Mouse (Mus musculus) midbrain, embryonic 14.5 days (tissue): Measurements from ENCODE around the gene Rprd1b. TPM values are rescaled to one million over a fixed set of nuclear protein-coding genes. Genes with fewer than 3 reads are reported as not detected.

ENCODE experiments used
- ATAC-seq: fragments of 200-750 bp; cut with Nextera tagmentation; 2 replicates; pipeline ENCODE4 v1.8.0; 2017; ENCODE audit warnings: moderate number of reproducible peaks, moderate library complexity; ENCODE audit not compliant: low FRiP score, low TSS enrichment
- DNase-seq: peaks from one replicate; pipeline ENCODE4 v3.0.0-alpha.2; 2015
- H3K27ac ChIP-seq: fragments of 300-500 bp; sonication (generic); replicated peaks from 2 replicates; pipeline ENCODE4 v1.5.1; 2014; ENCODE audit warnings: mild to moderate bottlenecking, low read depth, low read length, moderate library complexity
- H3K27me3 ChIP-seq: fragments of 300-500 bp; sonication (generic); 2 replicates; pipeline ENCODE4 v1.6.1; 2014; ENCODE audit warnings: low read length, control low read depth, mixed read lengths; ENCODE audit not compliant: control insufficient read depth, insufficient read depth
- H3K36me3 ChIP-seq: fragments of 300-500 bp; sonication (generic); 2 replicates; pipeline ENCODE4 v1.6.1; 2014; ENCODE audit warnings: low read length, control low read depth; ENCODE audit not compliant: control insufficient read depth, insufficient read depth
- H3K4me1 ChIP-seq: fragments of 300-500 bp; sonication (generic); 2 replicates; pipeline ENCODE4 v1.6.1; 2014; ENCODE audit warnings: mild to moderate bottlenecking, antibody characterized with exemption, low read length, control low read depth; ENCODE audit not compliant: control insufficient read depth, insufficient read depth
- H3K4me2 ChIP-seq: fragments of 300-500 bp; sonication (generic); 2 replicates; pipeline ENCODE4 v1.6.1; 2014; ENCODE audit warnings: mild to moderate bottlenecking, low read length, moderate library complexity
- H3K4me3 ChIP-seq: fragments of 300-500 bp; sonication (generic); replicated peaks from 2 replicates; pipeline ENCODE4 v1.5.1; 2014; ENCODE audit warnings: low read depth, low read length
- H3K9ac ChIP-seq: fragments of 300-500 bp; sonication (generic); replicated peaks from 2 replicates; pipeline ENCODE4 v1.6.1; 2014; ENCODE audit warnings: mild to moderate bottlenecking, low read length, moderate library complexity
- H3K9me3 ChIP-seq: fragments of 300-500 bp; sonication (generic); 2 replicates; pipeline ENCODE4 v1.6.1; 2016; ENCODE audit warnings: low read length, control low read depth, mixed read lengths; ENCODE audit not compliant: control insufficient read depth
- WGBS: fragments of 180-500 bp; shearing (Covaris S2); extraction: QIAGEN DNeasy Blood & Tissue Kit; methylation state at CpG from one replicate; pipeline ENCODE4 v1.1.7; 2014; 5-methylcytosine and 5-hydroxymethylcytosine counted together
- polyA plus RNA-seq: library from polyadenylated mRNA; unstranded; fragments of >200 nt; fragmentation: Nextera tagmentation; extraction: Ambion mirVana; gene quantifications from 2 replicates; pipeline ENCODE4 v1.2.1, GENCODE M21; 2014

Rprd1b gene
- polyA plus RNA-seq, 1 experiment from 2014 or later = 40.2 TPM

- WGBS = 63% methylated on average over 6 of the region's 6 CpGs
- no peak overlapping the region for H3K4me2 ChIP-seq
- H3K36me3 ChIP-seq = peaks cover 36% of the 10 kb centered on the region
- no peak overlapping the region for H3K4me3 ChIP-seq
- no peak overlapping the region for H3K9ac ChIP-seq
- no peaks in the 10 kb centered on the region for H3K9me3 ChIP-seq
- DNase-seq = no peak
- no peaks in the 10 kb centered on the region for H3K27me3 ChIP-seq
- H3K4me1 ChIP-seq = peaks cover 21% of the 10 kb centered on the region
- peak overlapping the region; percentile 61 for H3K27ac ChIP-seq
- ATAC-seq = no peak
Measured at GRCm38 (mm10) chr2:157991026-157991425, 37.3 kb upstream of the Rprd1b start.

- H3K4me1 ChIP-seq = peaks cover 13% of the 10 kb centered on the region
Measured at GRCm38 (mm10) chr2:157992501-157992900, 35.8 kb upstream of the Rprd1b start.

GRCm38 (mm10) chr2:157998817-157999216 is 29.5 kb upstream of the Rprd1b start:
- H3K36me3 ChIP-seq = peaks cover 34% of the 10 kb centered on the region
- no peaks in the 10 kb centered on the region for H3K4me1 ChIP-seq
- 91% methylated on average over 3 of the region's 3 CpGs for WGBS
- DNase-seq (no peak), ATAC-seq (no peak)
- no peak overlapping the region for H3K9ac ChIP-seq
- no peak overlapping the region for H3K27ac ChIP-seq
- H3K4me3 ChIP-seq = no peak overlapping the region
- no peaks in the 10 kb centered on the region for H3K27me3 ChIP-seq
- H3K9me3 ChIP-seq = no peaks in the 10 kb centered on the region
- no peak overlapping the region for H3K4me2 ChIP-seq

More at GRCm38 (mm10) chr2:157992501-157992900, 35.8 kb upstream of the Rprd1b start:
- Histone ChIP-seq H3K9ac (no peak overlapping the region), H3K36me3 (peaks cover 47% of the 10 kb centered on the region), H3K4me3 (no peak overlapping the region), H3K27ac (no peak overlapping the region), H3K9me3 (no peaks in the 10 kb centered on the region), H3K27me3 (no peaks in the 10 kb centered on the region), H3K4me2 (no peak overlapping the region)
- 97% methylated on average over 4 of the region's 4 CpGs for WGBS
- ATAC-seq = no peak
- DNase-seq = no peak

DNA sequence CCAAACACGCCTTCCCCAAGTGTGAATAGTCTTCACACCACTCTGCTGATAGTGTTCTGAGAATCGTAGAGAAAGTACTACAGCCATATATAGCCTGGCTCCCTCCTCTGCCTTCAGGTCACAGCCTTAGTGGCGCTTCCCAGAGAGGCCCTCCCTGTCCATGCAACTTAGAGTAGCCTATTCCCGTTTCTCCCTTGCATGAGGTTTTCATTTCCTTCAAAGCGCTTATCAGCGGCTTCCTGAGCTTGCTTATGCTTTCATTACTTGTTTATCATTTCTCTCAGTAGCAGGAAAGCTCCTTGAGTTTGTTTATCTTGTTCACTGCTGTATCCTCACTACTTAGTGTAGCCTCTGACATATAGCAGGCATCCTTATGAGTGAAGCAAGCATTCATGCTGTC is 23.7 kb upstream of the Rprd1b start:
- Histone ChIP-seq H3K27ac (no peak overlapping the region), H3K27me3 (no peaks in the 10 kb centered on the region), H3K9me3 (no peaks in the 10 kb centered on the region), H3K4me3 (no peak overlapping the region), H3K4me2 (no peak overlapping the region), H3K36me3 (peaks cover 38% of the 10 kb centered on the region), H3K9ac (no peak overlapping the region), H3K4me1 (no peaks in the 10 kb centered on the region)
- WGBS = 92% methylated on average over 6 of the region's 6 CpGs
- DNase-seq (no peak), ATAC-seq (no peak)

GRCm38 (mm10) chr2:158005641-158006040 is 22.7 kb upstream of the Rprd1b start:
- H3K27ac ChIP-seq = no peak overlapping the region
- H3K4me3 ChIP-seq = no peak overlapping the region
- peaks cover 34% of the 10 kb centered on the region for H3K36me3 ChIP-seq
- ATAC-seq = no peak
- WGBS = 95% methylated on average over 4 of the region's 4 CpGs
- H3K4me1 ChIP-seq = no peaks in the 10 kb centered on the region
- no peaks in the 10 kb centered on the region for H3K9me3 ChIP-seq
- no peak overlapping the region for H3K9ac ChIP-seq
- DNase-seq = no peak
- H3K4me2 ChIP-seq = no peak overlapping the region
- H3K27me3 ChIP-seq = no peaks in the 10 kb centered on the region

- H3K27ac ChIP-seq = no peak overlapping the region
- no peaks in the 10 kb centered on the region for H3K9me3 ChIP-seq
- H3K4me3 ChIP-seq = no peak overlapping the region
- H3K27me3 ChIP-seq = no peaks in the 10 kb centered on the region
- DNase-seq (no peak), ATAC-seq (no peak)
- peaks cover 30% of the 10 kb centered on the region for H3K36me3 ChIP-seq
- no peaks in the 10 kb centered on the region for H3K4me1 ChIP-seq
- H3K9ac ChIP-seq = no peak overlapping the region
- H3K4me2 ChIP-seq = no peak overlapping the region
- WGBS = 94% methylated on average over 7 of the region's 7 CpGs
Measured at GRCm38 (mm10) chr2:158009373-158009772, 18.9 kb upstream of the Rprd1b start.

GRCm38 (mm10) chr2:158012608-158013007 is 15.7 kb upstream of the Rprd1b start:
- 91% methylated on average over 3 of the region's 3 CpGs for WGBS
- H3K4me2 ChIP-seq = no peak overlapping the region
- no peak for DNase-seq

DNA sequence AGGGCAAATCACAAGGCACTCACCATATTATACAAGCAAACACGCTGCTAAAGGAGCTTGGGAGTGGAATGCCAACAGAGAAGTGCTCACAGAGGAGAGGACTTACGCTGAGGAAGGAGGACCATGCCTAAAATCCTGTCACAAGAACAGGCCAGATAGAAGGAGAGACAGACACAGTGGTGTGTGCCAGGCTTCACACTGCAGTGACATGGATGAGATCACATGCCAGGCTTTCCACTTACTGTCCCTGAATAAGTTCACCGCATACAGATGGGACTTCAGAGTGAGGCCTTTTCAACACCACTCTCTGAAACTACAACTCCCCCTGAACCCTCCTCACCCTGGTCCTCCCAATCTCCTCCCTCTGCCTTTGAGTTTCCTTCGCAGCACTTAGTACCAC is 11.0 kb upstream of the Rprd1b start:
- no peaks in the 10 kb centered on the region for H3K9me3 ChIP-seq
- no peak for DNase-seq
- no peak overlapping the region for H3K4me3 ChIP-seq
- H3K27me3 ChIP-seq = no peaks in the 10 kb centered on the region
- H3K4me2 ChIP-seq = no peak overlapping the region
- no peak for ATAC-seq
- H3K9ac ChIP-seq = no peak overlapping the region
- WGBS = 87% methylated on average over 4 of the region's 4 CpGs
- H3K4me1 ChIP-seq = no peaks in the 10 kb centered on the region
- H3K27ac ChIP-seq = no peak overlapping the region
- no peaks in the 10 kb centered on the region for H3K36me3 ChIP-seq

More at GRCm38 (mm10) chr2:158012608-158013007, 15.7 kb upstream of the Rprd1b start:
- no peaks in the 10 kb centered on the region for H3K9me3 ChIP-seq
- ATAC-seq = no peak
- no peaks in the 10 kb centered on the region for H3K27me3 ChIP-seq
- no peak overlapping the region for H3K9ac ChIP-seq
- H3K36me3 ChIP-seq = peaks cover 17% of the 10 kb centered on the region
- H3K4me1 ChIP-seq = no peaks in the 10 kb centered on the region
- no peak overlapping the region for H3K27ac ChIP-seq
- no peak overlapping the region for H3K4me3 ChIP-seq

DNA sequence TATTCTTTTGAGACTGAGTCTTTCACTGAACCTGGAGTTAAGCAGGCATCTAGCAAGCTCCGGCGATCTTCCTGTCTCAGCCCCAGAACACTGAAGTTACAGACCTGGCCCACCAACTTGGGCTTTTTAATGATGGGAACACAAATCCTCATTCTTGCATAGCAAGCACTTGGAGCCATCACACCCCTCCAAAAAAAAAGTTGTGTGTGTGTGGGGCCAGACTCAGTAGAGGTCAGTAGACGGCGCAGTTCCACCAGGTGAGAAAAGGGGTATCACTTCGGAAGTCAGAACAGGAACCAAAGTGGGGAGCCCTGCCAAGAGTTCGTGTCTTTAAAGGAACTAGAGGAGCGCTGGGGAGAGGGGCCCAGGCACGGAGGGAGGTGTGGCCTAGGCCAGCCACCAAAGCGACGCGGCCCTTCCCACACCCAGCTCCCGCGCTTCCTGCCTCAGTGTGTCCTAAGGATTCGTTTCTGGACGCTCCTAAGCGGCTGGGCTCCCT is 393 bp upstream of the Rprd1b start:
- H3K36me3 ChIP-seq = 0 out of 2 replicates have a peak, but pooled peaks cover 4% of the 10 kb centered on the region
- ATAC-seq (no peak), DNase-seq (no peak)
- H3K4me2 ChIP-seq = peak overlapping the region; percentile 93
- H3K27ac ChIP-seq = peak overlapping the region; percentile 88
- H3K9ac ChIP-seq = peak overlapping the region; percentile 85
- peak overlapping the region; percentile 94 for H3K4me3 ChIP-seq
- H3K4me1 ChIP-seq = peaks cover 24% of the 10 kb centered on the region
- H3K27me3 ChIP-seq = no peaks in the 10 kb centered on the region
- H3K9me3 ChIP-seq = no peaks in the 10 kb centered on the region
- 2% methylated on average over 16 of the region's 16 CpGs for WGBS
